Mouse (Mus musculus) cerebellum, adult 8-10 months (tissue): ENCODE measurements around the gene Hoxd1.
A peak's percentile ranks its signal among the peaks of the same experiment; 100 is the strongest.

ENCODE experiments used
- DNase-seq: peaks from one replicate; pipeline ENCODE4 v3.0.0; 2022

Gene Hoxd1

GRCm38 (mm10) chr2:74762522-74763244 lies at the start of gene Hoxd1:
Hoxd1 (plus strand) TSS chr2:74762980.
- no peak for DNase-seq

- no peak for DNase-seq
These were observed 49.3 kb upstream of the Hoxd1 start for GRCm38 (mm10) chr2:74713239-74714150.

- DNase-seq: no peak
These were observed 48.5 kb upstream of the Hoxd1 start for GRCm38 (mm10) chr2:74714156-74714789.

- DNase-seq: no peak
These were observed 47.9 kb upstream of the Hoxd1 start for GRCm38 (mm10) chr2:74714881-74715280.

GRCm38 (mm10) chr2:74715504-74716241 lies 47.1 kb upstream of the Hoxd1 start:
- DNase-seq: peak; percentile 37

- no peak for DNase-seq
These were observed 42.4 kb upstream of the Hoxd1 start for GRCm38 (mm10) chr2:74720384-74720783.

GRCm38 (mm10) chr2:74720955-74721491 lies 41.8 kb upstream of the Hoxd1 start:
- no peak for DNase-seq

GRCm38 (mm10) chr2:74721882-74722281 lies 40.9 kb upstream of the Hoxd1 start:
- no peak for DNase-seq

- DNase-seq: no peak
These were observed 39.8 kb upstream of the Hoxd1 start for GRCm38 (mm10) chr2:74722949-74723348.

GRCm38 (mm10) chr2:74724244-74725015 lies 38.4 kb upstream of the Hoxd1 start:
- DNase-seq: no peak

GRCm38 (mm10) chr2:74725171-74725570 lies 37.6 kb upstream of the Hoxd1 start:
- no peak for DNase-seq

- DNase-seq: no peak
These were observed 36.2 kb upstream of the Hoxd1 start, which contains the start of gene Gm28230 for GRCm38 (mm10) chr2:74726551-74726950. Gm28230 (plus strand) TSS chr2:74726728.

GRCm38 (mm10) chr2:74726973-74727639 lies 35.7 kb upstream of the Hoxd1 start:
- DNase-seq: no peak

- no peak for DNase-seq
These were observed 35.0 kb upstream of the Hoxd1 start for GRCm38 (mm10) chr2:74727640-74728302.

GRCm38 (mm10) chr2:74728303-74728680 lies 34.5 kb upstream of the Hoxd1 start:
- no peak for DNase-seq

GRCm38 (mm10) chr2:74730331-74730730 lies 32.4 kb upstream of the Hoxd1 start:
- DNase-seq: no peak

GRCm38 (mm10) chr2:74731055-74731454 lies 31.7 kb upstream of the Hoxd1 start:
- no peak for DNase-seq

GRCm38 (mm10) chr2:74731799-74732512 lies 30.8 kb upstream of the Hoxd1 start:
- no peak for DNase-seq

GRCm38 (mm10) chr2:74732513-74733316 lies 30.1 kb upstream of the Hoxd1 start:
- no peak for DNase-seq
